Mouse (Mus musculus) heart, embryonic 12.5 days (tissue): ENCODE data around the gene Rora. TPM values are rescaled to one million over a fixed set of nuclear protein-coding genes. Genes with fewer than 3 reads are reported as not detected.

Experiments
- ATAC-seq: fragments of 200-750 bp; cut with Nextera tagmentation; 2 replicates; pipeline ENCODE4 v1.8.0; 2017; ENCODE audit warnings: moderate TSS enrichment, moderate library complexity; ENCODE audit not compliant: insufficient number of reproducible peaks, low FRiP score
- H3K27ac ChIP-seq: fragments of 300-500 bp; sonication (generic); 2 replicates; pipeline ENCODE4 v1.5.1; 2016; ENCODE audit warnings: mild to moderate bottlenecking, moderate library complexity; ENCODE audit not compliant: poor library complexity, severe bottlenecking
- H3K27me3 ChIP-seq: fragments of 300-500 bp; sonication (generic); replicated peaks from 2 replicates; pipeline ENCODE4 v1.6.1; 2016; ENCODE audit warnings: mild to moderate bottlenecking, moderate library complexity
- H3K36me3 ChIP-seq: fragments of 300-500 bp; sonication (generic); 2 replicates; pipeline ENCODE4 v1.6.1; 2016; ENCODE audit warnings: mild to moderate bottlenecking, moderate library complexity
- H3K4me1 ChIP-seq: fragments of 300-500 bp; sonication (generic); replicated peaks from 2 replicates; pipeline ENCODE4 v1.6.1; 2016; ENCODE audit warnings: mild to moderate bottlenecking
- H3K4me2 ChIP-seq: fragments of 300-500 bp; sonication (generic); 2 replicates; pipeline ENCODE4 v1.6.1; 2016; ENCODE audit warnings: mild to moderate bottlenecking, moderate library complexity
- H3K4me3 ChIP-seq: fragments of 300-500 bp; sonication (generic); 2 replicates; pipeline ENCODE4 v1.5.1; 2016; ENCODE audit warnings: mild to moderate bottlenecking
- H3K9ac ChIP-seq: fragments of 300-500 bp; sonication (generic); 2 replicates; pipeline ENCODE4 v1.6.1; 2016; ENCODE audit warnings: mild to moderate bottlenecking, moderate library complexity
- H3K9me3 ChIP-seq: fragments of 300-500 bp; sonication (generic); replicated peaks from 2 replicates; pipeline ENCODE4 v1.6.1; 2016; ENCODE audit warnings: mild to moderate bottlenecking, moderate library complexity
- WGBS: fragments of 180-500 bp; shearing (Covaris S2); methylation state at CpG from one replicate; pipeline ENCODE4 v1.1.7; 2016; 5-methylcytosine and 5-hydroxymethylcytosine counted together
- polyA plus RNA-seq: library from polyadenylated mRNA; unstranded; fragments of >200 nt; fragmentation: Nextera tagmentation; extraction: Ambion mirVana; gene quantifications from 2 replicates; pipeline ENCODE4 v1.2.1, GENCODE M21; 2016

The Rora gene
- polyA plus RNA-seq = 6.7 and 7.6 TPM in 2 replicates

GRCm38 (mm10) chr9:68653211-68654038 lies at the start of gene Rora:
TSS of gene Rora (plus strand) at chr9:68653786.
- H3K4me2 ChIP-seq = peak within 1 kb of the TSS; percentile 96
- H3K27ac ChIP-seq = peak within 1 kb of the TSS; percentile 70
- peak; percentile 54; the same call in 1 of the 2 replicates for ATAC-seq
- under 1% methylated on average over 72 of the region's 72 CpGs for WGBS
- no peaks in the 10 kb centered on the region for H3K9me3 ChIP-seq
- H3K9ac ChIP-seq = peak within 1 kb of the TSS; percentile 74
- H3K4me1 ChIP-seq = peaks cover 9% of the 10 kb centered on the region
- no peaks in the 10 kb centered on the region for H3K36me3 ChIP-seq
- H3K27me3 ChIP-seq = peaks cover 8% of the 10 kb centered on the region; the same call in 1 of the 2 replicates
- peak within 1 kb of the TSS; percentile 99 for H3K4me3 ChIP-seq

DNA sequence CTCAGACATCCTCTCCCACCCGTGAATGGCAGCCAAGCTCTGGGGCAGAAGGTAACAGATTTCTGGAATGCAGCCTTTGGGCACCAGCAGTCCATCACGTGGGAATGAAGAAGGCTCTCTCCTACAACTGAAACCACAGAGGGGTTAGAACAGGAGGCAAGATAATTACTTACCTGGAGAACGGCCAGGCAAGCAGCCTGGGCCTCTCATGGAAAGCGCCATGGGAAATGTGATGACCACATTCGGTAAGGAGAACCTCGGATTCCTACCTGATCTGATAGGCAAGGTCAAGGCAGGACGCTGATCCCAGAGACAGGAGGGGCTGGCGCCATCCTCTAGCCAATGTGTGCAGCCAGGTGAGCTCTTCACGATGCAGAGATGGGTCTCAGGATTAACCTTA lies 39.6 kb upstream of the Rora start:
- Histone ChIP-seq H3K4me1 (no peaks in the 10 kb centered on the region), H3K27me3 (no peaks in the 10 kb centered on the region), H3K27ac (no peak overlapping the region), H3K36me3 (no peaks in the 10 kb centered on the region), H3K9ac (no peak overlapping the region), H3K4me3 (no peak overlapping the region), H3K9me3 (no peaks in the 10 kb centered on the region), H3K4me2 (no peak overlapping the region)
- WGBS = 80% methylated on average over 9 of the region's 9 CpGs
- no peak for ATAC-seq

- H3K4me3 ChIP-seq = no peak overlapping the region
- H3K27ac ChIP-seq = no peak overlapping the region
- no peak overlapping the region for H3K4me2 ChIP-seq
- 39% methylated on average over 4 of the region's 4 CpGs for WGBS
- H3K4me1 ChIP-seq = no peaks in the 10 kb centered on the region
- no peaks in the 10 kb centered on the region for H3K27me3 ChIP-seq
- ATAC-seq = no peak
- H3K9me3 ChIP-seq = no peaks in the 10 kb centered on the region
- H3K9ac ChIP-seq = no peak overlapping the region
- H3K36me3 ChIP-seq = no peaks in the 10 kb centered on the region
Measured at GRCm38 (mm10) chr9:68617116-68617515, 36.5 kb upstream of the Rora start.

DNA sequence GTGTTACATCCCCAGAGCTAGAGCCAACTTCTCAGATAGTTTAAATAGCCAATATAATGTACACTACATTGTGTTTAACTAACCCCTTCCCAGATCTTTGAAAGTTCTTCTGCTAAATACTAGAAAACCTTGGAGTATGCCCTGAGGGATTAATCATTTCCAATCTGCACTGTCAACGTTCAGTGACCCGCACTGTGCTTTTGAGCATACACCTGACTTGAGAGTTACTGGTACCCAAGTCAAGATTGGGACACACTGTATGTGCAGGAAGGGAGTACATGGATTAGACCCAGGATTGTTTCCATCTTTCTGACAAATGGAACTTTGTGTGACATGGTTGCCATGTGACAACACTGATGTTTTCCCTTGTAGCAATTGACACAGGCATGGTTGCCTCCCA lies 33.5 kb upstream of the Rora start:
- Histone ChIP-seq H3K9me3 (no peaks in the 10 kb centered on the region), H3K36me3 (no peaks in the 10 kb centered on the region), H3K27ac (no peak overlapping the region), H3K27me3 (peaks cover 2% of the 10 kb centered on the region; the same call in 1 of the 2 replicates), H3K4me2 (no peak overlapping the region), H3K4me3 (no peak overlapping the region), H3K9ac (no peak overlapping the region), H3K4me1 (no peaks in the 10 kb centered on the region)
- ATAC-seq = no peak
- WGBS = 76% methylated on average over 2 of the region's 2 CpGs

DNA sequence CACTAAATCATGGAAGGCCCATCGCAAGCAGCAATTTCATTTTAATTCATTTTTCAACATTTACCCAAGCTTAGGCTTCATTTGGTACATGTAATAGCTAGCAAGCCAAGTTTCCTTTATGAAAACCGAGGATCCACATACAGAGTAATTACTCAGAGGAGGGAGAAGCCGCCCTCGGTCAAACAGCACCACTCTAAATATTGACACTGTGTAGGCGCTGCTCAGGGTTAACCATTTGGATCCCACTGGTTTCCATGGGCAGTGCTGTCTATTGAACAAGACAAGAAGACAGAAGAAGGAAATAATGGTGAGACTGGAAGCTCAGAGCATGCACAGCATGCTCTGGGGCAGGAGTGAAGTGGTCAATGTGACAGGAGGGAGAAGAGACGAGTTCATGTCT lies 33.1 kb upstream of the Rora start:
- H3K27me3 ChIP-seq = peaks cover 2% of the 10 kb centered on the region; the same call in 1 of the 2 replicates
- no peak overlapping the region for H3K4me3 ChIP-seq
- H3K4me1 ChIP-seq = no peaks in the 10 kb centered on the region
- no peak overlapping the region for H3K9ac ChIP-seq
- H3K4me2 ChIP-seq = no peak overlapping the region
- H3K36me3 ChIP-seq = no peaks in the 10 kb centered on the region
- no peak for ATAC-seq
- no peaks in the 10 kb centered on the region for H3K9me3 ChIP-seq
- no peak overlapping the region for H3K27ac ChIP-seq
- 78% methylated on average over 6 of the region's 6 CpGs for WGBS

- ATAC-seq = no peak
- WGBS = 67% methylated on average over 4 of the region's 4 CpGs
Measured at GRCm38 (mm10) chr9:68624981-68625380, 28.6 kb upstream of the Rora start.

GRCm38 (mm10) chr9:68637301-68637700 lies 16.3 kb upstream of the Rora start:
- H3K36me3 ChIP-seq = no peaks in the 10 kb centered on the region
- H3K9me3 ChIP-seq = no peaks in the 10 kb centered on the region
- ATAC-seq = no peak
- H3K4me1 ChIP-seq = no peaks in the 10 kb centered on the region
- H3K4me2 ChIP-seq = no peak overlapping the region
- H3K27me3 ChIP-seq = no peaks in the 10 kb centered on the region
- 80% methylated on average over 8 of the region's 8 CpGs for WGBS
- no peak overlapping the region for H3K4me3 ChIP-seq
- H3K27ac ChIP-seq = no peak overlapping the region
- no peak overlapping the region for H3K9ac ChIP-seq

More at GRCm38 (mm10) chr9:68624981-68625380, 28.6 kb upstream of the Rora start:
- H3K4me2 ChIP-seq = no peak overlapping the region
- peaks cover 2% of the 10 kb centered on the region; the same call in 1 of the 2 replicates for H3K27me3 ChIP-seq
- no peak overlapping the region for H3K27ac ChIP-seq
- no peak overlapping the region for H3K9ac ChIP-seq
- no peaks in the 10 kb centered on the region for H3K4me1 ChIP-seq
- H3K36me3 ChIP-seq = no peaks in the 10 kb centered on the region
- no peaks in the 10 kb centered on the region for H3K9me3 ChIP-seq
- H3K4me3 ChIP-seq = no peak overlapping the region

- no peaks in the 10 kb centered on the region for H3K27me3 ChIP-seq
- H3K9ac ChIP-seq = no peak overlapping the region
- no peaks in the 10 kb centered on the region for H3K4me1 ChIP-seq
- no peaks in the 10 kb centered on the region for H3K36me3 ChIP-seq
- WGBS = 73% methylated on average over 3 of the region's 3 CpGs
- H3K4me3 ChIP-seq = no peak overlapping the region
- no peak overlapping the region for H3K27ac ChIP-seq
- no peak overlapping the region for H3K4me2 ChIP-seq
- ATAC-seq = no peak
- no peaks in the 10 kb centered on the region; the same call in 1 of the 2 replicates for H3K9me3 ChIP-seq
Measured at GRCm38 (mm10) chr9:68641123-68641522, 12.5 kb upstream of the Rora start.

DNA sequence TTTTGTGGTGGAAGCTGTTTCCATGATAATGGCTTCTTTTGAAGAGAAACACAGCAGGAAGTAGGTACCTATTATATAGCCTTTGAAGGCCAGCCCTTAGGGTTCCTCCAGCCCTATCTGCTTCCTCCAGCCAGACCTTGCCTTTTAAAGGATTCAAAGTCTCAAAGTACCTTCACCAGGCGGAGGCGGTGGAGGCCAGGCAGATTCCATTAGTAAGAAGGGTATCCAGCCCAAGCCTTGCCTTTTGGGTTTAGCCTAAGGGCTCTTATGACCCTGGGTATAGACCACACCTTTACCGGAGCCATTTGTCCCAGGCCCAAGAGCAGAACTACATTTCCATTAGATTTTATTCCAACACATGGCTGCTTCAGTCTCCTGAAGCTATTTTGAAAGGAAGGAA lies 5.5 kb upstream of the Rora start:
- ATAC-seq = no peak
- H3K4me2 ChIP-seq = no peak overlapping the region
- H3K27ac ChIP-seq = no peak overlapping the region
- H3K9me3 ChIP-seq = no peaks in the 10 kb centered on the region; the same call in 1 of the 2 replicates
- no peaks in the 10 kb centered on the region for H3K36me3 ChIP-seq
- H3K27me3 ChIP-seq = peaks cover 11% of the 10 kb centered on the region; the same call in 1 of the 2 replicates
- 71% methylated on average over 3 of the region's 3 CpGs for WGBS
- no peaks in the 10 kb centered on the region for H3K4me1 ChIP-seq
- no peak overlapping the region for H3K4me3 ChIP-seq
- H3K9ac ChIP-seq = no peak overlapping the region

- ATAC-seq = no peak; the same call in 1 of the 2 replicates
- Histone ChIP-seq H3K27me3 (peaks cover 6% of the 10 kb centered on the region; the same call in 1 of the 2 replicates), H3K4me1 (peaks cover 9% of the 10 kb centered on the region), H3K9ac (peak overlapping the region; percentile 74), H3K4me2 (peak overlapping the region; percentile 96), H3K4me3 (peak overlapping the region; percentile 99), H3K36me3 (no peaks in the 10 kb centered on the region), H3K27ac (peak overlapping the region; percentile 70), H3K9me3 (no peaks in the 10 kb centered on the region)
- whole genome bisulfite sequencing = 2% methylated on average over 26 of the region's 28 CpGs
Measured at GRCm38 (mm10) chr9:68654039-68654332, 400 bp downstream of the Rora start.

GRCm38 (mm10) chr9:68654333-68655017 lies 889 bp downstream of the Rora start:
- peaks cover 9% of the 10 kb centered on the region for H3K4me1 ChIP-seq
- WGBS = under 1% methylated on average over 43 of the region's 43 CpGs
- H3K27ac ChIP-seq = no peak overlapping the region
- 0 out of 2 replicates have a peak, but pooled peaks have one; percentile 13 for ATAC-seq
- H3K4me2 ChIP-seq = peak overlapping the region; percentile 96
- H3K36me3 ChIP-seq = no peaks in the 10 kb centered on the region
- H3K9ac ChIP-seq = peak overlapping the region; percentile 74
- H3K9me3 ChIP-seq = no peaks in the 10 kb centered on the region
- H3K4me3 ChIP-seq = peak overlapping the region; percentile 99
- peaks cover 2% of the 10 kb centered on the region; the same call in 1 of the 2 replicates for H3K27me3 ChIP-seq
